Mouse (Mus musculus) lung, postnatal 25 days (tissue): Measurements from ENCODE around the gene Agr3.
A peak's percentile ranks its signal among the peaks of the same experiment; 100 is the strongest.

Source experiments
- DNase-seq: peaks from one replicate; pipeline ENCODE4 v3.0.0; 2022; ENCODE audit warnings: low spot score

Agr3 gene

GRCm38 (mm10) chr12:35983472-35983871, 58.1 kb downstream of the Agr3 start:
- peak; percentile 16 for DNase-seq

GRCm38 (mm10) chr12:35984743-35985142, 59.3 kb downstream of the Agr3 start:
- DNase-seq, result no peak

GRCm38 (mm10) chr12:35992711-35993110, 67.3 kb downstream of the Agr3 start, which contains the start of gene Agr2:
Gene Agr2 (plus strand): TSS chr12:35992907.
- DNase-seq, result no peak

- no peak for DNase-seq
Measured at GRCm38 (mm10) chr12:35993583-35993982, 68.2 kb downstream of the Agr3 start.

GRCm38 (mm10) chr12:35994098-35994497, 68.7 kb downstream of the Agr3 start:
- no peak for DNase-seq

GRCm38 (mm10) chr12:35995799-35996198, 70.4 kb downstream of the Agr3 start:
- DNase-seq, result peak; percentile 60
